Mouse (Mus musculus) spleen, postnatal 14 days (tissue): ENCODE results near the gene Tiam1.

Experiments
- DNase-seq, 2 experiments: peaks; one replicate each; pipeline ENCODE4 v3.0.0; 2021 to 2022; ENCODE audit warnings: low spot score in 2 of 2

Tiam1 gene

DNA sequence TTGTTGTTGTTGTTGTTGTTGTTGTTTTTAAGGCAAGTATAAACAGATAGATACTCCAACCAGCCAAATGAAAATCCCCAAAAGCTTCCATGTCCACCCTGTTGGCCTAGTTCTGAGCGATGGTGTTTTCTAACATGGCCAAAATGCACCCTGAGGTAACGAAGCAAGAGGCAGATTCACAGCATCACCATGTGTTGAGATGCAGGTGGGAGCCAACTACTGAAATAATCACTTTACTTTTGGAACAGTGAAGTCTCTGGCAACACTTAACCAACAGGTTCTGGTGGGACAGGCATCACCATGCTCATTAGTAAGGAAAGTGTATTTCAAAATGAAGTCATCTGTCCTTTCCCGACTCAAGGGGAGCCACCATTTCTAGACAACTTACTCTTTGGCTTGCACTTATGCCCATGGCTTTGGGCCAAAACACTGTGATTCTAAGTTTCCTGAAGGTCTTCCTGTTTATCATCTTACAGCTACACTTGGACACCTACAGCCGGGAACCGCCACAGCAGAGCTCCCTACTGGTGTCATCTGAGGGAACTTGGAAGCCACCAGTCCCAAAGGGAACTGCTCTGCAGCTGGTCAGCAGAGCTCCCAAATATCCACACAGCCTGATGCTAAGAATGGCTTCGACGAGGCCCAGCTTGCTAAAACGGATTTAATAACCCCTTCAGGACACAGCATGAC lies 230.7 kb downstream of the Tiam1 start:
- no peak for DNase-seq

DNA sequence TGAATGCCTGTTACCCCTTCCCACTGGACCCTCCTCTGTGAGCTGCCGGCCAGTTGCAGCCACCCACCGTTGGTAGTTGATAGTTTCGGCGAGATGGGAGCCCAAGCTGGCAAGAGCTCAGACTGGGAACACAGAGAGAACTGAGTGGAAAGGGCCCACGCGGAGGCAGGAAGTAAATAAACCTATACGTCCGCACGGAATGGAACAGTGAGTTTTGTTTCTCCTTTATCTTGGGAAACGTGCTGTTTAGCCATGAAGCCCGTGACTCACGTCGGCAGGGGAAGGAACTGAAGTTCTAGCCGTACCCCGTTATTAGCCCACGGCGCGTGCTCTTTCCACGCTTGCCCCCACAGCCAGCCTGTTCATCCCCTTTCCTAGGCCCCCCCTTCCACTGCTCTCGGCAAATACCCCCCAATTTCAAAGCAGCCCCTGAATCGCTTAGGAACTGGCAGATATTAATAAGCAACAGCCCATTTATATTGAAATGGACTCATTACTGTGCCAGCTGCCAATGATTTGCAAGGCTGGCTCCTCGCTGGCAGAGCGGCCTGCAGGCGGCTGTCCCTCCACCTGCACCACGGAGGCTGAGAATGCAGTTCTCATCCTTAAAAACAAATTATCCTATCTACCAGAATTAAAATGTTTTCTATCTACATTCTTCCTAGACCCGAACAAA lies 234.0 kb downstream of the Tiam1 start:
- no peak for DNase-seq

DNA sequence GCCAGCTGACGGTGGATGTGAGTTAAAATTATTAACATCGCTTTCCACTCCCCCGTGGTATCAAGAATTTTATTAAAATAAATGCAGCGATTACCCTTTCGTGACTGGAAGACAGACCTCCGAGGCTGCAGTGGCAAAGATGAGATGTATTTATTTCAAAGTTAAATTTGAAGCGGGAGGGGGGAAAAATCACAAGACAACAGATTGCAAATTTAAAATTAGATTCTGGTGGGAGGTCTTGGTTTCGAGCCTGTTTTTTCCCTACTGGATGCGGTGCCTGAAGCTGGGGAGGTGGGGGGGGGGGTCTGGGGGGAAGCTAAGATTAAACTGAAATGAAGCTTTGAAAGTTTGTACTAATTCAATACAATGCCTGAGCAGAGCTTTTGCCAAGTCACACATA lies 235.9 kb downstream of the Tiam1 start:
- DNase-seq: no peak

DNA sequence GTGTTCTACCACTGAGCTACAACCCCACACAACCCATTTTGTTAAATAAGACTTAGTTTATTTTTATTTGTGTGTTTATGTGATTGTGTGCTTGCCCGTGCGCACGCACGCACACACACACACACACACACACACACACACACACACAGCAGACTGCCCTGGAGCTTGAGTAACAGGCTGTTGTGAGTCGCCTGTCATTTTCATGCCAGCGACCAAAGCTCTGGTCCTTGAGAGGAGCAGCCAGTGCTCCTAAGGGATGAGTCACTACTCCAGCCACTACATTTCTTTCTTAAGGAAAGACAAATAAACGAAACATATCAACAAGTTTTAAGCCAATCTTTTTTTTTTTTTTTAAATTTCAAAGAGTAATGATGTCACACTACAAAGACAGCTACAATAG lies 236.7 kb downstream of the Tiam1 start:
- no peak for DNase-seq

DNA sequence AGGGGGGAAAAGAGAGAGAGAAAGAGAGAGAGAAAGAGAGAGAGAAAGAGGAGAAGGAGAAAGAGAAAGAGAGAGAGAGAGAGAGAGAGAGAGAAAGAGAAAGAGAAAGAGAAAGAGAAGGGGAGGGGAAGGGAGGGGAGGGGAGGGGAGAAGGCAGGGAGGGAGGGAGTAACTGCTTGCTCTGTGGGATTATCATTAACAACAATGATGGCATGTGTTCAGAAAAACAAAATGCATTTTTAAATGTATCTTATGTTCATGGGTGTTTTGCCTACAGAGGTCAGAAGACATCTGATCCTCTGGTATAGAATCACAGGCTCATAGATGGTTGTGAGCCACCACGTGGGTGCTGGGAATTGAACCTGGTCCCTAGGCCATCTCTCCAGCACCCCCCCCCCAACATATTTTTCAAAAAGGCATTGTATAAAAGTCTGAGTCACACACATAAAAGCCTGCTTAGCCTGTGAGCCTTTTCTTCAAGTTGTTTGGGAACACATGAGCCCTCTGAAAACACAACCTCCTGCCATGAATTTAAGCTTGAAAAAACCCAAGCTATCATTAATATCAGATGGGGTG lies 237.8 kb downstream of the Tiam1 start:
- DNase-seq: no peak

DNA sequence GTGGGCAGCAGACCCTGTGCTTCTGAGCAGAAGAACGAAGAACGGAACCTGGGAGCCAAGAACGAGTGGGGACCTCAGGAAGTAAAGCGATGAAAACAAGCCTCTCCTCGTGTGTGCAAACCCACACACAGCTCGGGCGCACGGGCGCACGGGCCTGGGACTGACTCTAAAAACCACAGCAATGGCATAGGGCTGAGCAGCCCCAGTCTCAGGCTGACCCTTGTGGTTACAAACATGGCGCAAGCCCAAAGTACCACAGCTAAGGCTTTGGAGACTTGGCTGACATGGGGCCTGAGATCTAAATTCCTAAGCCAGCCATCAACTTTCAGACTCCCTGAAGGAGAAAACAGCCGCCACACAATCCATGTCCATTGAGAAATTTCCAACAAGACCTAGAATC lies 239.4 kb downstream of the Tiam1 start:
- DNase-seq: no peak

DNA sequence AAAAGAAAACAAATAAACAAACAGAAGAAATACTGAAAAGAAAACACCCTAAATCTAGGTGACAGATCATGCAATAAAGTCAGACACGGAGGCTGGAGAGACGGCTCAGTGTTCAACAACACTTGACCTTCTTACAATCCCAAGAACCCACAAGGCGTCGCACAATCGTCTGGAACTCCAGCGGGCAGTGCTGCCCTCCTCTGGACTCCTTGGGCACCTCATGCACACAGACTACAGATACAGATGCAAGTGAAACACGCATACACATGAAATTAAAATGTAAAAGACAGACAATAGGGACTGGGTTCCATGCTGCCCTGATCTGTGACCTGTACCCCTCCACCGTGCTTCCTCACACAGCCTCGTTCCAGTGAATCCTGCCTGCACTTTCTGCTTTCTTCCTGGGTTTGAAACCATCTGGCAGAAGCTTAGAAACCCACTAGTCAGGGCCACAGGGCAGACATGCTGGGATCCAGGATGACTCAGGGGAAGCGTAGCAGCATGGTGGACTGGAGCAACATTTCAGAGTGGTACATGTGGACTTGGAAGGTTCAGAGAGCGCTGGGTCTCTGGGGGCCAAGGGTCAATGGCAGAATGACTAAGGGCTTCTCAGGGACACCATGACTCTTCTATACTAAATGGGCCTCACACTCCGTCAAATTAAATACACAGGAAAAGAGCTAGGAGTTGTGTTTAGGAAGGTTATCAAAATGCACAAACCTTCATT lies 240.8 kb downstream of the Tiam1 start:
- DNase-seq: no peak

DNA sequence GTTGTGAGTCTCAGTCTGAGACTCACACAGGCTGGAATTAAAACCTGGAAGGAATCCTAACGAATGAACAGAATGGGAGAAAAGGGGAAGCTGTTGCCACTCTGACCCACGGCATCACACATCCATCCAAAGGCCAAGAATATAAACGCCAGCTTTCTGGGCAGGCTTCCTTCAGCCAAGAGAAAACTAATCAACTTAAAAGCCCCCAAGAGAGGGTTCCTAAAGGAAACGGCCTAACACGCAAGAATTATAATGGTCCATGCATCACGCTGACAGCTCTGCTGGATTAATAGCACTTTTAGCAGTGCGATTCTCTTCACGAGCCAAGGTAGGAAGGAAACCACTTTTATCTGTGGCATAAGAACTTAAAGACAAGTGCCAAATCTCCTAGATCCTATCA lies 242.9 kb downstream of the Tiam1 start:
- DNase-seq: no peak

DNA sequence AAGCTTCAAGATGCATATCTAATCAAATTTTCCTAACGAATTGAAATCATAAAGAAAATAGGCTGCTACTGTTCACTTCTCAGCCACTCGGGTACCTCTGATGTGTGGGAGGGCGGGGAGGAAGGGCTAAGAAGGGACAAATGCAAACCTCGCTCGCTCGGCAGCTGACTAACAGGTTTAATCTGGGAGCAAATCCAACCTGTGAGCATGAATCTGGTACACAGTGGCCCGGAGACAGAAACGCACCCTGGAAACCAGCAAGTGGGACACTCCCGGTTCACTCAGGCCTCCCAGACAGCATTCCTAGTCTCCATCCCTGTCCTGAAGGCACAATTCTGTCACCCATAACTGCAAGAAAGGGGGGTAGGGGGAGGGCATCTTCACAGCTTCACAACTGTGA lies 244.4 kb downstream of the Tiam1 start:
- no peak for DNase-seq

DNA sequence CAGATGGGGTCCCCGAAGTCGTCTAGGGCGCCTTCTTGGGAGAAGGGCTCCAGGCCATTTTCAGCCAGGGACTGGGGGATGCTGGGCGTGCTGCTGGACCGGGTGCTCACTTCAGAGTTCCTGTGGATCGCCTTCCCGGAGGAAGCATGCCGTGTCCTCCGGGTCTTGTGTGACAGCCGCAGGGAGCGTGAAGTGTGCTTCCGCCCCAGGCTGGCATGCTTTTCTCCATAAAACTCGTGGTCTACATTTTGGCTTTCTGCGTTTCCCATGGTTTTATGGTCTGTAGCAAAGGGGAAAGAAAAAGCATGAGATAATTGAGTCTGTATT lies 245.3 kb downstream of the Tiam1 start:
- no peak for DNase-seq

DNA sequence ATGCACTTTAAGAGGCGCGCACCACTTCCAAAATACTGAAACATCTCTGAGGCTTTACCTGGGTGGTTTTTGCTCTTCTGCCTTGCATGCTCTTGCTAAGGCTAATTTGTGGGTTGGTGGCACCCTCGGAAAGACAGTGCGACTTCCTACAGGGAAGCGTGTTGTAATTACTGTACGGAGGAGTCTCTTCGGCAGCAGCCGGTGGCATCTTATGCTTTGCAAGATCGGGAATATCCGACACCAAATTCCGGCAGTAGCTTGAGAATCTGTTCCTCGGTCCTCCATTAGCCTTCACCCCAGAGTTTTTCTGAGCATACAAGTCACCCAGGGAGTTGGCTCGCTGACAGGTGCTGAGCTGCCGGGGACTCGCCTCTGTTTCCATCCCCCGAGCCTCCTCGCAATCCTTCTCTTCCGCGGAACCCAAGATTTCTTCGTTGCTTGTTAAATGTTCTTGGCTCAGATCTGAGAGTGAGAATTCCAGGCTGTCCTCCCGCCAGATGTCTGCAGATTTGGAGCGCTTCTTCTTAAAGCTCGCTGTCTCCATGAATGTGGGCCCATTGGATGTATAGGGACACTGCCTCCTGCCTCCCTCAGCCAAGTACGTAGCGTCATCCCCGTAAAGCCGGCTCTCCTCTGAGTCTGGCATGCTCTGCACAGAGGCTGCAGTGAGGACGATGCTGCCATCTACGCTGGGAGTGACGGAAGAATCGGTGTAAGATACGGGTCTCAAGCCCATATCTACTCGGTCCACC lies 245.8 kb downstream of the Tiam1 start:
- DNase-seq: no peak

DNA sequence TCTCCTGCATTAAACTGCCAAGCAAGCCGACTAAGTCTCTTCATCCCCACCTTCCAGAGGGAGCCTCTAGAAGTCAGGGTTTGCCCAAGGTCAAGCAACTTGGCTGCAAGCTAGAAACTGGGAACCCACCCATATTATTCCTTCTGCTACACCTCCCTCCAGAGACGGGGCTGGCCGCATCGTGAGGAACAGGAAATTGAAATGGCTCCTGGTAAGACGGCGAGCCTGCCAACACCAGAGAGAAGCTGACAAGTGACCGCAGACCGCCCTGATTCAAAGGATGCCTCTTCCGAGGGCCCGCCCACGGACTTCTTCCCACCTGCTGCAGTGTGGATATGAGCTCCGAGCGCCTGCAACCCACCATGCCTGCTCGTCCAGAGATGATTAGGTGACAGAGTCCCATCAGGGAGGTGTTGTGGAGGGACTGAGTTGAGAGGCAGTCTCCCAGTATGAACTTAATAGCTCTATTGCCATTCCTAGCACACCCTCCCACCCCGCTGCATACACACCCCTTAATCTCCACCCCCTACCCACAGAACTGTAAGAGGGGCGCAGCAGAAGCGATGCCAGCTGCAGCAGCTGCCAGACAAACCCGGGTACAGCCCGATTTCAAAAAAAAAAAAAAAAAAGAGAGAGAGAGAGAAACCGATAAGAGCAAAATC lies 246.6 kb downstream of the Tiam1 start:
- no peak for DNase-seq

DNA sequence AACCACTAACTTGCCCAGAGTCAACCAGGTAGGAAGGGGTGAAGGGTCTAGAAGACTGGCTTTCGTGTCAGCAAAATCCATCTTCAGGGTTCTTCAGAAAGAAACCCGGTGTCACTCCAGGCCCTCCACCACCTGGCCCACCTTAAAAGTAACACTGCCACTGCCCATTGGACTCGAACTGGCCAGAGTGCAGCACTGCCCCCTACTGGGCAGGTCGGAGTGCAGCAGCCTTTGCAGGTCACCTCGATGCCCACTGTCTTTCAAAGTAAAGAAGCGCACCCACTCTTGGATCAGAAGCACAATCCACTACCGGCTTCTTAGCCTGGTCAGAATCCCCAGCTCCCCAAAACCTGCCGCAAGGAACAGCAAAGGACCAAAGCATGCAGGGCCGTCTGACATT lies 247.2 kb downstream of the Tiam1 start:
- DNase-seq: peak in 1 of 2 experiments; percentile 18

DNA sequence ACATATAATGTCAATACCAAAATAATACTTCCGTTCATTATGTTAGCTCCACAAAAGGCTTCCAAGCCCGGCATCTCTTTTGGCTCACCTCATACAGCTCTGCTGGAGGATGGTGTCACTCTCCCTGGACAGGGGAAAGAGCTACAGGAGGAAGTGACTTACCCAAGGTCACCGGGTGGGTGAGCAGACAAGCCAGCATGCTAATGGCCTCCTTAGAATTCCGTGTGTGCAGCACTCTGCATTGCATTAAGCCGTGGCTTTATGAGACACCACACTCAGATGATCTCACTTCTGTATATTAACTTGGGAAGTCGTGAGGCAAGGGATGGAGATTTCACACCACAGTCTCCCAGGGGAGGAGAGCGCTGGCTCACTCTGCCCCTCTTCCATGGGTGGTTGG lies 248.3 kb downstream of the Tiam1 start:
- DNase-seq: no peak

DNA sequence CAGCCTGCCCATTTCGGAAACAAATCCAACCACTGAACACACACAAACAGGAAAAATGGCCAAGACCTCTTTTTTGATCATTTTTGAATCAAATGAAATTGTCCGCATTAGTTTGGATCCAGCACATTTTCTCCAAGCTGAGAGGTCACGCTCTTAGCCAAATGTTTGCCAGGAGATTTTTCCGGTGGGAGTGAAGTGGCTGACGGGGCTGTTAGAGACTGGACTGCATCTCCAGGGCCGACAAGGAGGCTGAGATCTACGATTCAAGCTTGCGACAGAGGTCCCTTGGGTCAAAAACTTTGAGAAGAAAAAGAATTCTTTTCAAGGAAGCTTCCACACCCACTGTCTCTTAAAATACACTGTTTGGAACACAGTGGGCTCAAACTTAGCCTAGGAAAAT lies 248.8 kb downstream of the Tiam1 start:
- no peak for DNase-seq

DNA sequence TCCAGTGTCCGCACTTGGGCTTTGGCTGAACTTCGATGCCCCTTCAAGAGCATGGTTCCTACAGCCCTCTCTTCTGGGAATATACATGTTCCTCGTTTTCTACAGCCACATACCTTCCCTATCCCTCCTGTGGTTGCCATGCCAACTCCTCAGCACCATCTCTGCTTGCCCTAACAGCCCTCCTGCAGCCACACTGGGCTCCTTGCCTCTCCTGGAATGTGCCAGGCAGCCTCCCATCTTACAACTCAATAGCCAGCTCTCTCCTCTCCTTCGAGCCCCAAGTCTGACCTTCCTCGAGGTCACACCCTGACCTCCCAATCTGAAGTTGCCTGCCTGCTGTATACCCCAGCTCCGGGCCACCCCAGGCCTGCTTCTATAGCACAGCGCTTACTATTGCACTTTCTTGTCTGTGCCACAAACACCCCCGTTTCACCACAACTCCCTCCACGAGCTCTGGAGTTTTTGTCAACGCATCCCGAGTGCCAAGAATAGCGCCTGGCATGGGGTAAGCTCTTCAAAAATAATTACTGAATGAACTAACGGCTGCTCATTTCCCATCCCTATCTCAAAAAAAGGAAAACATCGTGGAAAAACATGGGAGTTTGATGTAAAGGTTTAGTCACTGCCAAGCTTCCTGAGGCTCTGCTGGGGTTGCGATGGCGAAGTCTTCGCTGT lies 252.9 kb downstream of the Tiam1 start:
- no peak for DNase-seq

DNA sequence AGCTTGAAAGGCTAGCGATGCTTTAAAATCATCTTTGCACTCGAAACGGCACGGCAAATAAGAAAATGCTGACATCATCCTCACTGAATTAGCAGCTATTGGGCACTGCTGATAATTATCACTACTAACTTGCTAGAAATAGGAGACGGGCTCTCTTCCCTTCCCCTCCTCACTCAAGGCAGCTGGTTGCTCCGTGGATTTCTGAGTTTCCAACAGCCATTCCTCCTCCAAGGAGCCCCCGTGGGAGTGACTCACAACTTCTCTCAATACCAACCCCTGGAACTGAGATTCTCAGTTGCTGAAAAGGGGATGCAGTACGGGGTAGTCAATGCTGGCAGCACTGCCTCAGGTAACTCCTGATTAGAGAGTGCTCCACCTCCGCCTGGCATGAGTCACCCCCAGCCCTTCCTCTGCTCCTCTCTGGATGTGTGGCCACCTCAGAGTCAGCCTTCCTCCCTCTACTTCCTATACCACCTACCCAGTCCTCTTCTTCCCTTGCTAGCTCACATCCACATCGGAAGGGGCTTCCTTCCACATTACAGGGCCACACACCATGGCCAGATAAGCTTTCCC lies 253.6 kb downstream of the Tiam1 start:
- no peak for DNase-seq

DNA sequence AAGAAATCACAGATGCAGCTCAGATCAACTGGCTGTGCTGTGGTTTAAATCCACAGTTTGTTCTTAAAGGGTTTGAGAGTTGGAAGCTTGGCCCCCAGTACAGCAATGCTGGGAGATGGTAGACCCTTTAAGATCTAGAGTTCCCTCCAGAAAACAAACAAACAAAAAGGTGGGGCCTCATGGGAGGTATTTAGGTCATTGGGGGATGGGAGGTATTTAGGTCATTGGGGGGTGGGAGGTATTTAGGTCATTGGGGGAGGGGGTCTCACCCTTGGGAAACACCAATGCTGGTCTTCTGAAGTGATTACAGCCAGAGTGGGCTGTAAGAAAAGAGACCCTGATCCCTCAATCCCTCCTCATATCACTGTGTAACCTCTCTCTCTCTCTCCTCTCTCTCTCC lies 257.0 kb downstream of the Tiam1 start:
- DNase-seq: no peak

DNA sequence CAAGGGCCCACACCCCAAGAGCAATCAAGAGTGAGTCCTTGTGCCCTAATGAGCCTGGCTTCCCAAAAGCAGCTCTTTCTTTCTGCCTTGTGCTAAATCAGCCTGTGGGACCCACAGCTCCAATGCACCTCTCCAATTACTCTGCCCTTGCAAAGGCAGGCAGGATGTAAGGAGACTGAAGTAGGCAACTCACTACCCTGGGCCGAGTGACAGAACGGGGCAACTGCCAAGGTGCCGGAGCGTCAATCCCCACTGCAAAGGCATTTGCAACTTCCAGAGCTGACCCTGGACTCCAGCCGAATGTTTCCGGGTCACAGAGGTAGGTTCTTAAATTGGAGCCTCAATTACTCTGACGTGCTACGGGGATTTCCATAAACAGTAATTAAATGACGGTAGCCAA lies 257.9 kb downstream of the Tiam1 start:
- DNase-seq: no peak

DNA sequence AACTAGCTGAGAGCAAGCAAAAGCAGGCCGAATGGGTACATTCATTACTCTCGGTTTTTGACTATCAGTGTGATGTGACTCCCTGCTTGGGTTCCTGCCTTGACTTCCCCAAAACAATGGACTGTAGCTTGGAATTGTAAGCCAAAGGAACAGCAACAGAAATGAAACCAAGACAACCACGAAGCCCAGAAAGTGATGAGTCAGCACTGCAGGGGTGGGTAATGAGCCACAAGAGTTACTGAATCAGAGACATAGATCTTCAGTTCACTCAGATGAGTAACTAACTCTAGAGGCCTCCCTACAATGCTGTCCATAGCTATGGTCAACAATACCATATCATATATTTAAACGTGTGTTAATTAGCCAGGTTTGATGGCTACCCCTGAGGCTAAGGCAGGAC lies 259.7 kb downstream of the Tiam1 start:
- no peak for DNase-seq
